Mouse (Mus musculus): ENCODE data around the gene Taar4. TPM values are rescaled to one million over a fixed set of nuclear protein-coding genes. Genes with fewer than 3 reads are reported as not detected.

Gene Taar4
- polyA plus RNA-seq, 1 experiment from 2014 or later = not detected

DNA sequence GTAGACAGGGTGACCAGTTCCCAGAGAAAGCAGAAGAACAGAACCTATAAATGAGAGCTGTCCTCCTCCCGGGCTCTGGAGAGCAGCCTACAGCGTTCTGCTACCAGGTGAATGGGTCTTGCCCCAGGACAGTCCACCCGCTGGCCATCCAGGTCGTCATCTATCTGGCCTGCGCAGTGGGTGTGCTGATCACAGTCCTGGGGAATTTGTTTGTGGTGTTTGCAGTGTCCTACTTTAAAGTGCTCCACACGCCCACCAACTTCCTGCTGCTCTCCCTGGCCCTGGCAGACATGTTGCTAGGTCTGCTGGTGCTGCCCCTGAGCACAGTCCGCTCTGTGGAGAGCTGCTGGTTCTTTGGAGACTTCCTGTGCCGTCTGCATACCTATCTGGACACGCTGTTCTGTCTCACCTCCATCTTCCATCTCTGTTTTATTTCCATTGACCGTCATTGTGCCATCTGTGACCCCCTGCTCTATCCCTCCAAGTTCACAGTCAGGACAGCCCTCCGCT, 10.4 kb downstream of the Taar4 start, which contains the start of gene Taar5:
Gene Taar5, plus strand, starts transcription at position 51 of the 510 bp plus-strand sequence.
- Histone ChIP-seq H3K36me3 (ENCODE audit: insufficient read depth, low read length) (no peaks in the 10 kb centered on the region), H3K9me3 (replicated peaks; ENCODE audit: low read length) (no peaks in the 10 kb centered on the region), H3K9ac (ENCODE audit: low read depth, low read length) (no peak within 1 kb of the TSS), H3K27ac (no peak within 1 kb of the TSS), H3K4me3 (replicated peaks; ENCODE audit: low read depth, low read length) (no peak within 1 kb of the TSS), H3K4me2 (ENCODE audit: low read length) (no peak within 1 kb of the TSS), H3K4me1 (replicated peaks; ENCODE audit: insufficient read depth, low read length) (no peaks in the 10 kb centered on the region), H3K27me3 (ENCODE audit: insufficient read depth, low read length) (no peaks in the 10 kb centered on the region)
- DNase-seq (ENCODE audit: low spot score) = no peak
- ATAC-seq (replicated peaks; ENCODE audit: low FRiP score, low read depth) = no peak
- WGBS = 92% methylated on average over 11 of the region's 11 CpGs
- no peak for TF ChIP-seq CTCF (IDR thresholded peaks at IDR 0.05; ENCODE audit: low read depth)

- DNase-seq (ENCODE audit: low spot score) (no peak), ATAC-seq (replicated peaks; ENCODE audit: low FRiP score, low read depth) (no peak)
- H3K27me3 ChIP-seq (ENCODE audit: insufficient read depth, low read length) = no peaks in the 10 kb centered on the region
- no peaks in the 10 kb centered on the region for H3K36me3 ChIP-seq (ENCODE audit: insufficient read depth, low read length)
- no peaks in the 10 kb centered on the region for H3K4me1 ChIP-seq (replicated peaks; ENCODE audit: insufficient read depth, low read length)
- 89% methylated on average over 5 of the region's 5 CpGs for WGBS
- TF ChIP-seq CTCF (IDR thresholded peaks at IDR 0.05; ENCODE audit: low read depth) = no peak
- H3K9ac ChIP-seq (ENCODE audit: low read depth, low read length) = no peak overlapping the region
- H3K4me3 ChIP-seq (replicated peaks; ENCODE audit: low read depth, low read length) = no peak overlapping the region
- no peak overlapping the region for H3K4me2 ChIP-seq (ENCODE audit: low read length)
- H3K27ac ChIP-seq = no peak overlapping the region
- H3K9me3 ChIP-seq (replicated peaks; ENCODE audit: low read length) = no peaks in the 10 kb centered on the region
Measured at GRCm38 (mm10) chr10:23971256-23971655, 11.0 kb downstream of the Taar4 start.

DNA sequence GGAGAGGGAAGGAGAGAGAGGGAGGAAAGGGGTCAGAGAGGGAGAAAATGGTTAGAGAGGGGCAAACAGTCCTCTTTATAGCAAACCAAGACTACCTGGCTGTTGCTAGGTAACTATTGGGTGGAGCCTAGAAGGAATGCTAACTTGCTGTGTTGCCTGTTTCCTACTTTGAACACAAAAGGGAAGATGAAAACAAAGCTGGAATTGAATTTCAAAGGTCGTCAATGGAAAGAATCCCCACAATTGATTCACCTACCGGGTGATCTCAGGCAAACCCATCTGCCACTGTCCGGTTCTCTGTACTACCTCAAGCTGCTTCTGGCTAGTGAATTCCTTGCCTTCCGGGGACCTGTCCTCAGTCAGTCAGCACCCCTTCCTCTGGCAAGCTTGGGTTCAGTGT, 17.7 kb downstream of the Taar4 start:
- WGBS = 54% methylated on average over 4 of the region's 4 CpGs
- no peak for TF ChIP-seq CTCF (IDR thresholded peaks at IDR 0.05; ENCODE audit: low read depth)
- Histone ChIP-seq H3K9ac (ENCODE audit: low read depth, low read length) (no peak overlapping the region), H3K9me3 (replicated peaks; ENCODE audit: low read length) (no peaks in the 10 kb centered on the region), H3K27ac (no peak overlapping the region), H3K27me3 (ENCODE audit: insufficient read depth, low read length) (no peaks in the 10 kb centered on the region), H3K4me1 (replicated peaks; ENCODE audit: insufficient read depth, low read length) (no peaks in the 10 kb centered on the region), H3K4me2 (ENCODE audit: low read length) (no peak overlapping the region), H3K4me3 (replicated peaks; ENCODE audit: low read depth, low read length) (no peak overlapping the region), H3K36me3 (ENCODE audit: insufficient read depth, low read length) (no peaks in the 10 kb centered on the region)
- no peak for DNase-seq (ENCODE audit: low spot score)
- no peak for ATAC-seq (replicated peaks; ENCODE audit: low FRiP score, low read depth)

- WGBS = 51% methylated on average over 16 of the region's 16 CpGs
- H3K4me2 ChIP-seq (ENCODE audit: low read length) = no peak overlapping the region
- H3K9me3 ChIP-seq (replicated peaks; ENCODE audit: low read length) = no peaks in the 10 kb centered on the region
- H3K9ac ChIP-seq (ENCODE audit: low read depth, low read length) = no peak overlapping the region
- DNase-seq (ENCODE audit: low spot score) = peak; percentile 89
- no peaks in the 10 kb centered on the region for H3K27me3 ChIP-seq (ENCODE audit: insufficient read depth, low read length)
- peak; percentile 66; the same call in 1 of the 2 replicates for ATAC-seq (replicated peaks; ENCODE audit: low FRiP score, low read depth)
- H3K36me3 ChIP-seq (ENCODE audit: insufficient read depth, low read length) = no peaks in the 10 kb centered on the region
- no peaks in the 10 kb centered on the region for H3K4me1 ChIP-seq (replicated peaks; ENCODE audit: insufficient read depth, low read length)
- peak; percentile 91 for TF ChIP-seq CTCF (IDR thresholded peaks at IDR 0.05; ENCODE audit: low read depth)
- H3K4me3 ChIP-seq (replicated peaks; ENCODE audit: low read depth, low read length) = no peak overlapping the region
- H3K27ac ChIP-seq = no peak overlapping the region
Measured at GRCm38 (mm10) chr10:23978901-23979705, 18.8 kb downstream of the Taar4 start.

- H3K36me3 ChIP-seq (ENCODE audit: insufficient read depth, low read length) = no peaks in the 10 kb centered on the region
- DNase-seq (ENCODE audit: low spot score) = no peak
- ATAC-seq (replicated peaks; ENCODE audit: low FRiP score, low read depth) = no peak
- H3K27me3 ChIP-seq (ENCODE audit: insufficient read depth, low read length) = no peaks in the 10 kb centered on the region
- H3K9me3 ChIP-seq (replicated peaks; ENCODE audit: low read length) = no peaks in the 10 kb centered on the region
- H3K27ac ChIP-seq = no peak within 1 kb of the TSS
- H3K9ac ChIP-seq (ENCODE audit: low read depth, low read length) = no peak within 1 kb of the TSS
- no peak within 1 kb of the TSS for H3K4me3 ChIP-seq (replicated peaks; ENCODE audit: low read depth, low read length)
- 73% methylated on average over 8 of the region's 8 CpGs for WGBS
- TF ChIP-seq CTCF (IDR thresholded peaks at IDR 0.05; ENCODE audit: low read depth) = no peak
- H3K4me2 ChIP-seq (ENCODE audit: low read length) = no peak within 1 kb of the TSS
- no peaks in the 10 kb centered on the region for H3K4me1 ChIP-seq (replicated peaks; ENCODE audit: insufficient read depth, low read length)
Measured at GRCm38 (mm10) chr10:23985546-23985945, 25.3 kb downstream of the Taar4 start, which contains the start of gene Taar6. Gene Taar6 (minus strand): TSS chr10:23985646.

DNA sequence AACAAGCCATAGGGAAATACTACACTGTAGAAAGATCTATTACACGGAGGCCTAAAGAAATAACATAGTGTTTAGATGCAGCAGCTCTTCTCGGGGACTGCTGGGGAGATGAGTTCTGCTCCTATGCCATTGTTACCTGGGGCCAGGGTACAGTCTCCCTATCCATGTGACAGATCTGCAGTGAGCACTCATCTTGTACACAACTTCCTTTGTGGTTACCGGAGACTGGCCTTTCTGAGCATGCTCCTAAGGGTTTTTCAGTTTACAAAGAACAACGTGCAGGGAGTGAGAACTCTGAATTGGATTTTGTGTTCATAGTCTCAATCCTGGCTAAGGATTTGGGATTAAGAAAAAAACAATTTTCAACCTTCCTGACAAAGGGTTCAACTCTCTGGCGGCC, 26.1 kb downstream of the Taar4 start:
- 79% methylated on average over 5 of the region's 5 CpGs for WGBS
- DNase-seq (ENCODE audit: low spot score) = no peak

More for the DNA sequence above, 26.1 kb downstream of the Taar4 start:
- Histone ChIP-seq H3K9ac (ENCODE audit: low read depth, low read length) (no peak overlapping the region), H3K27ac (no peak overlapping the region), H3K36me3 (ENCODE audit: insufficient read depth, low read length) (no peaks in the 10 kb centered on the region), H3K4me3 (replicated peaks; ENCODE audit: low read depth, low read length) (no peak overlapping the region), H3K27me3 (ENCODE audit: insufficient read depth, low read length) (no peaks in the 10 kb centered on the region), H3K4me1 (replicated peaks; ENCODE audit: insufficient read depth, low read length) (no peaks in the 10 kb centered on the region), H3K4me2 (ENCODE audit: low read length) (no peak overlapping the region), H3K9me3 (replicated peaks; ENCODE audit: low read length) (no peaks in the 10 kb centered on the region)
- ATAC-seq (replicated peaks; ENCODE audit: low FRiP score, low read depth) = no peak
- TF ChIP-seq CTCF (IDR thresholded peaks at IDR 0.05; ENCODE audit: low read depth) = no peak
